Mouse (Mus musculus) c-Kit-positive CD71-positive TER-119-positive erythroid progenitor cells, embryonic 14.5 days (primary cell): Measurements from ENCODE around the gene Hal.

ENCODE experiments used
- DNase-seq: peaks from one replicate; pipeline ENCODE4 v3.0.0-alpha.2; 2013; ENCODE audit warnings: low spot score

Gene Hal

DNA sequence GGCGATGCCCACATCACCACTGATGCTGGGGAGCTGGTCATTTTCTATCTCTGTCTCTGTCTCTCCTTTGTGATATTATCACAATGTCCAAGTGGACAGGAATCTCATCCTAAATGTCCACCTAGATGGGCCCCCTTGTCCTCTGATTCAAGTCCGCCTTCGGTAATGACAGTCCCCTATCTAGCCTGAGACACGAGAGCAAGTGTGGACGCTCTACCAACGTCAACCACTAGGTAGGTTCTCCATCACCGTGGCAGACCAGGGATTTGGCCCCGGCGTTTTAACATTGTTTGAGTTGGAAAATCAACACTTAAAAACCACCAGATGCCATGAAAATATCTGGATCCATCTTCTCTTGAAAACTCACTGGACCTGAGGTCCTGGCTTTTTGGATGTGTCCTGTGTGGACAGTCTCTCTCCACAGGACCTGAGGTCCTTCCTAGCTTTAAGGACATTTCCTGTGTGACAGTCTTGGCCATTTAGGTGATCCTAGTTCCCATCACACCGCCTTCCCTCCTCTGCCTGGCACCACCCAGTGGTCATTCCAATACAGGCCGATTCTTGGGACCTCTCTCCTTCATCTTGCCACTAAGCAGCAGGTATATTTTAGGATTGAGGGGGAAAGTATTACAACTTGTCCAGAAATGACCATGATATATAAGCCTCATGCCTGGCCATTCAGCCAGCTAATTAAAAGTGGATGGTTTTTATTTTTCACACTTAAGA is 79.4 kb downstream of the Hal start:
- no peak for DNase-seq

- DNase-seq: no peak
These were observed 80.1 kb downstream of the Hal start for GRCm38 (mm10) chr10:93568671-93569070.
